Mouse (Mus musculus): ENCODE data around the gene Nrn1l. TPM values are rescaled to one million over a fixed set of nuclear protein-coding genes. Genes with fewer than 3 reads are reported as not detected.
A peak's percentile ranks its signal among the peaks of the same experiment; 100 is the strongest.

Gene Nrn1l
- total RNA-seq, 2 experiments from 2014 or later = 2.4 TPM

DNA sequence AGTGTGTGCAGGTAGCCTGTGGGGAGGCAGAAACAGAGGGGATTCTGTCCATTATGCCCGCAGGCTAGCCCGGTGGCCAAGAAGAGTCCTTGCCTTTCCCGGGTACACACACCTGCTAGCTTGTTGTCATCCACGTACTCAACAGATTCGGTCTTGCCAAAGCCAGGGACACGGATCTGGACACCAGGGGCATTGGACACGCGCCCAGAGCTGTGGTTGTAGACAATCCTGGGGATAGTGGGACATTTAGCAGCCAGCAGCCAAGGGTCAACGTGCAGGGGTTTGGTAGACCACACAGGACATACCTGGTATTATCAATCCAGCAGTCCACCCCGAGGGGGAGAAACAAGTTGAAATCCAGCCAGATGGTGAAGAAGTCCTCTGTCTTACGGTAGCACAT lies 48.7 kb downstream of the Nrn1l start:
- no peak for TF ChIP-seq CTCF (conservative IDR thresholded peaks at IDR 0.05)
- DNase-seq (ENCODE audit: low spot score in 2 of 2) = no peak
- peak overlapping the region; percentile 77; the same call in 1 of the 2 replicates for H3K27ac ChIP-seq
- no peak overlapping the region; the same call in 1 of the 2 replicates for H3K4me3 ChIP-seq

DNA sequence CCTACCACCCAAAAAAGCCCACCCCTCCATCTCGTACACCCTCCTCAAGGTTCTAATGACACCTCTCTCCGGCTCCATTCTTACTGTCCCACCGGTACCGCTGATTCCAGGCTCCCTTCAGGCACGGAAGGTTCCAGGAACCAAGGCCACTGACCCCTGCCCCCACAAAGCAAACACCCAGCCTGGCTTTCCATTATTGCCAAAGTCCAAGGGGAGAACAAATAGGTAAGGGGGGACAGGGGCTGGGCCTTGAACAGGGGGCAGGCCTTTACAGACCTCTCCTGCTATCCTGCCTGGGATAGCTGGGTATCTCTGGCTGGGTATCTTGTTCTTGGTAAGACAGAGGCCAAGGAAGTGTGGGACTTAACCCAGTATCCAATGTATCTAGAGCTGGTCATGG lies 49.2 kb downstream of the Nrn1l start:
- Histone ChIP-seq H3K27ac (peak overlapping the region; percentile 77), H3K4me3 (peak overlapping the region; percentile 27; the same call in 1 of the 2 replicates)
- no peak for DNase-seq (ENCODE audit: low spot score in 2 of 2)
- no peak for TF ChIP-seq CTCF (conservative IDR thresholded peaks at IDR 0.05)

DNA sequence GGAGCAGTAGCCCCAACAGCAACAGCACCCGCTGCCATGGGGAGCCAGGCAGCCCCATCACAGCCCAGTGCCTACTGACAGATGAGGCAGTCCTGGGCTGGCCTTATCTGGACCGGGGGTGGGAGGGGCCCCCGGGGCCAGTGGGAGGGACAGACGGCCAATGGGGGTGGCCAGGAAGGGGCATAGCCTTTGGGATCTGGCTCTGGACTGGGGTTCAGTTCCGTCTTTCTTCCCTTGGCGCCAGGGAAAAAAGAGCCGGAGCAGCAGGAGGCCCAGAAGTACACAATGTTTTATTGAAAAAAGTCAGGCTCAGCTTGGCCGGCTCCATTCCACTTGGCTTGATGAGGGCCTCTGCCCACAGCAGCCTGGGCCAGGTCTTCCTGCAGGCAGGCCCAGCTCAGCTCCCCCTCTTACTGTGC lies 50.0 kb downstream of the Nrn1l start, which contains the start of gene Lcat:
Gene Lcat (minus strand): TSS at position 62 of the 419 bp plus-strand sequence.
- Histone ChIP-seq H3K27ac (peak within 1 kb of the TSS; percentile 77), H3K4me3 (peak within 1 kb of the TSS; percentile 27; the same call in 1 of the 2 replicates)
- peak; percentile 48 to 65 for DNase-seq (ENCODE audit: low spot score in 2 of 2)
- TF ChIP-seq CTCF (conservative IDR thresholded peaks at IDR 0.05) = no peak

Other genes with a start within 250 kb of the Nrn1l start
- 10 to 100 TPM; 71.1 to 76.9 TPM for gene Carmil2, start 207.3 kb upstream of the Nrn1l start, total RNA-seq (2021)
- gene Acd, start 192.5 kb upstream of the Nrn1l start, total RNA-seq (2021) = 10 to 100 TPM; 41.1 to 41.5 TPM
- 10 to 100 TPM; 32.7 to 35.4 TPM for gene Pard6a, start 192.4 kb upstream of the Nrn1l start, total RNA-seq (2021)
- gene 4933405L10Rik, start 185.9 kb upstream of the Nrn1l start, total RNA-seq (2021) = under 1 TPM in 1 of 2 experiments, not detected in 1; 0.84 TPM
- 10 to 100 TPM in 1 of 2 experiments, 1 to 10 TPM in 1; 8.1 to 10.8 TPM for gene Enkd1, start 185.4 kb upstream of the Nrn1l start, total RNA-seq (2021)
- 10 to 100 TPM; 18.2 to 22.8 TPM for gene Gfod2, start 134.9 kb upstream of the Nrn1l start, total RNA-seq (2021)
- 10 to 100 TPM; 25.1 to 27.3 TPM for gene Ranbp10, start 66.2 kb upstream of the Nrn1l start, total RNA-seq (2021)
- under 1 TPM; 0.22 to 0.28 TPM for gene Tsnaxip1, start 65.8 kb upstream of the Nrn1l start, total RNA-seq (2021)
- 10 to 100 TPM; 14.6 to 16.0 TPM for gene Cenpt, start 40.3 kb upstream of the Nrn1l start, total RNA-seq (2021)
- gene Thap11, start 38.4 kb upstream of the Nrn1l start, total RNA-seq (2021) = 10 to 100 TPM; 37.2 to 38.9 TPM
- 10 to 100 TPM; 33.5 to 40.8 TPM for gene Nutf2, start 33.0 kb upstream of the Nrn1l start, total RNA-seq (2021)
- gene Edc4, start 12.7 kb upstream of the Nrn1l start, total RNA-seq (2021) = 10 to 100 TPM; 69.0 to 70.4 TPM
- gene Pskh1, start 6.9 kb downstream of the Nrn1l start, total RNA-seq (2021) = 1 to 10 TPM; 8.0 to 9.9 TPM
- 1 to 10 TPM; 1.4 to 1.5 TPM for gene Ctrl, start 40.3 kb downstream of the Nrn1l start, total RNA-seq (2021)
- gene Psmb10, start 44.9 kb downstream of the Nrn1l start, total RNA-seq (2021) = 10 to 100 TPM; 53.0 to 61.6 TPM
- gene Lcat, start 49.8 kb downstream of the Nrn1l start, total RNA-seq (2021) = 10 to 100 TPM; 37.6 to 40.6 TPM
- gene Slc12a4, start 72.5 kb downstream of the Nrn1l start, total RNA-seq (2021) = 10 to 100 TPM; 19.4 to 26.6 TPM
- gene Dpep3, start 85.9 kb downstream of the Nrn1l start, total RNA-seq (2021) = not detected
- gene Dus2, start 97.8 kb downstream of the Nrn1l start, total RNA-seq (2021) = 10 to 100 TPM; 21.0 TPM
- not detected for gene Dpep2nb, start 112.4 kb downstream of the Nrn1l start, total RNA-seq (2021)
- 10 to 100 TPM; 12.4 to 14.0 TPM for gene Ddx28, start 118.3 kb downstream of the Nrn1l start, total RNA-seq (2021)
- 10 to 100 TPM; 12.4 to 12.7 TPM for gene Nfatc3, start 165.3 kb downstream of the Nrn1l start, total RNA-seq (2021)
- gene Esrp2, start 243.4 kb downstream of the Nrn1l start, total RNA-seq (2021) = under 1 TPM; 0.39 to 0.67 TPM

All from layer of hippocampus, adult 2 months (tissue).